Mouse (Mus musculus) embryo, embryonic 11 days (tissue): ENCODE results near the gene Atxn2l.

Source experiments
- DNase-seq: peaks from one replicate; pipeline ENCODE4 v3.0.0-alpha.2; 2015

Gene Atxn2l

GRCm38 (mm10) chr7:126460623-126461399 lies 42.4 kb downstream of the Atxn2l start:
- no peak for DNase-seq

GRCm38 (mm10) chr7:126458844-126459618 lies 44.2 kb downstream of the Atxn2l start:
- no peak for DNase-seq

- no peak for DNase-seq
Observed at GRCm38 (mm10) chr7:126458225-126458624, 45.0 kb downstream of the Atxn2l start.

GRCm38 (mm10) chr7:126456382-126457266 lies 46.6 kb downstream of the Atxn2l start:
- no peak for DNase-seq

- no peak for DNase-seq
Observed at GRCm38 (mm10) chr7:126455242-126455641, 48.0 kb downstream of the Atxn2l start.

- DNase-seq = no peak
Observed at GRCm38 (mm10) chr7:126453861-126454260, 49.4 kb downstream of the Atxn2l start.

GRCm38 (mm10) chr7:126452244-126452643 lies 51.0 kb downstream of the Atxn2l start:
- no peak for DNase-seq

GRCm38 (mm10) chr7:126450641-126451040 lies 52.6 kb downstream of the Atxn2l start:
- DNase-seq = no peak

- DNase-seq = no peak
Observed at GRCm38 (mm10) chr7:126449991-126450390, 53.2 kb downstream of the Atxn2l start.

GRCm38 (mm10) chr7:126448481-126448880 lies 54.8 kb downstream of the Atxn2l start:
- no peak for DNase-seq

GRCm38 (mm10) chr7:126446217-126446616 lies 57.0 kb downstream of the Atxn2l start:
- no peak for DNase-seq

- DNase-seq = no peak
Observed at GRCm38 (mm10) chr7:126445104-126445815, 58.0 kb downstream of the Atxn2l start.

GRCm38 (mm10) chr7:126444536-126444935 lies 58.7 kb downstream of the Atxn2l start:
- no peak for DNase-seq

GRCm38 (mm10) chr7:126443997-126444396 lies 59.2 kb downstream of the Atxn2l start:
- DNase-seq = no peak
